Mouse (Mus musculus) heart, embryonic 15.5 days (tissue): Measurements from ENCODE around the gene Olfr1107. TPM values are rescaled to one million over a fixed set of nuclear protein-coding genes. Genes with fewer than 3 reads are reported as not detected.

ENCODE experiments used
- ATAC-seq: fragments of 200-750 bp; cut with Nextera tagmentation; replicated peaks from 2 replicates; pipeline ENCODE4 v1.8.0; 2017; ENCODE audit warnings: low read depth, moderate TSS enrichment; ENCODE audit not compliant: insufficient number of reproducible peaks, insufficient read depth, low FRiP score
- H3K27ac ChIP-seq: fragments of 300-500 bp; sonication (generic); 2 replicates; pipeline ENCODE4 v1.5.1; 2015; ENCODE audit warnings: mild to moderate bottlenecking, inconsistent platforms
- H3K27me3 ChIP-seq: fragments of 300-500 bp; sonication (generic); 2 replicates; pipeline ENCODE4 v1.6.1; 2015; ENCODE audit warnings: inconsistent platforms
- H3K36me3 ChIP-seq: fragments of 300-500 bp; sonication (generic); 2 replicates; pipeline ENCODE4 v1.6.1; 2015; ENCODE audit warnings: mild to moderate bottlenecking, inconsistent platforms
- H3K4me1 ChIP-seq: fragments of 300-500 bp; sonication (generic); replicated peaks from 2 replicates; pipeline ENCODE4 v1.6.1; 2015; ENCODE audit warnings: inconsistent platforms
- H3K4me2 ChIP-seq: fragments of 300-500 bp; sonication (generic); 2 replicates; pipeline ENCODE4 v1.6.1; 2015; ENCODE audit warnings: inconsistent platforms, mild to moderate bottlenecking, moderate library complexity
- H3K4me3 ChIP-seq: fragments of 300-500 bp; sonication (generic); 2 replicates; pipeline ENCODE4 v1.5.1; 2015; ENCODE audit warnings: mild to moderate bottlenecking, inconsistent platforms
- H3K9ac ChIP-seq: fragments of 300-500 bp; sonication (generic); 2 replicates; pipeline ENCODE4 v1.6.1; 2015; ENCODE audit warnings: mild to moderate bottlenecking, inconsistent platforms
- H3K9me3 ChIP-seq: fragments of 300-500 bp; sonication (generic); replicated peaks from 2 replicates; pipeline ENCODE4 v1.6.1; 2016; ENCODE audit warnings: inconsistent platforms
- WGBS: fragments of 180-500 bp; shearing (Covaris S2); methylation state at CpG from one replicate; pipeline ENCODE4 v1.1.7; 2015; ENCODE audit warnings: mixed read lengths; 5-methylcytosine and 5-hydroxymethylcytosine counted together
- polyA plus RNA-seq: library from polyadenylated mRNA; unstranded; fragments of >200 nt; fragmentation: Nextera tagmentation; extraction: Ambion mirVana; gene quantifications from 2 replicates; pipeline ENCODE4 v1.2.1, GENCODE M21; 2015

The Olfr1107 gene
- not detected in 2 replicates for polyA plus RNA-seq

DNA sequence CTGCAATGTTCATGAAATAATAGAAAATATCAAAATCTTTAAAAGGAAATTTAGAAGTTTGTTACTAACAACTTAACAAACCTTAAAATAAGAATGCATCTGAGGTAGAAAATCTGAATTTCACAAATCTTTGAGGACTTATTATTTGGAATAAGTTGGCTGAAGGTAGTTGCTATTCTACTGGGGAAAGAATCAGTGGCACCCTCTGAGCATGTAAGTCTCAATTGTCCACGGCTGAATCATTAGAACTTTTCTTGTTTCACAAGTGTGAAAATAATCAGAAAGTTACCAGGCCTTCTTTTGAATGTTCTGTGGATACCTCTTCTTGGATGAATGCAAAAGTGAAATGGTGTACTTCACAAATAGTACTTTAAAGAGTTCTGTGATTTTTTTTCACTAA is at the start of gene Olfr1107:
Olfr1107 (minus strand) TSS at position 101 of the 400 bp plus-strand sequence.
- no peak within 1 kb of the TSS for H3K4me3 ChIP-seq
- no peak within 1 kb of the TSS for H3K9ac ChIP-seq
- no peak for ATAC-seq
- H3K27ac ChIP-seq: no peak within 1 kb of the TSS
- H3K9me3 ChIP-seq: no peaks in the 10 kb centered on the region
- 79% methylated on average over 1 of the region's 1 CpGs for WGBS
- no peak within 1 kb of the TSS for H3K4me2 ChIP-seq
- H3K4me1 ChIP-seq: no peaks in the 10 kb centered on the region
- no peaks in the 10 kb centered on the region for H3K27me3 ChIP-seq
- H3K36me3 ChIP-seq: no peaks in the 10 kb centered on the region

DNA sequence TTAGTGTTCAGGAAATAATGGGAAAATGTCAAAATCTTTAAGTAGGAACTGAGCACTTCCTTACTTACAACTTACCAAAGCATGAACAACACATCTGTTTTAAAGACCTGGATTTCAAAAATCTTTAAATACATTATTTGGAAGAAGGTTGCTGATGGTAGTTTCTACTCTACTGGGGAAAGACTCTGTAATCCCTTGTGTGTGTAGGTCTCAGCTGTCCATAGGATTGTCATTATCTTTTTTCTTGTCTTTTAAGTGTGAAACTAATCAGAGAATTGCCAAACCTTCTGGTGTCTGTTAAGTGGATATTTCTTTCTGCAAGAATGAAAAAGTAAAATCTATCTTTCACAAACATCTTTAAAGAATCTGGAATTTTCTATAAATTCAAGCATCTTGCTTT is 38.9 kb upstream of the Olfr1107 start, which contains the start of gene Olfr259:
Olfr259 (minus strand) TSS at position 101 of the 400 bp plus-strand sequence.
- Histone ChIP-seq H3K4me1 (no peaks in the 10 kb centered on the region), H3K4me3 (no peak within 1 kb of the TSS), H3K27ac (no peak within 1 kb of the TSS), H3K9ac (no peak within 1 kb of the TSS), H3K9me3 (no peaks in the 10 kb centered on the region), H3K4me2 (no peak within 1 kb of the TSS), H3K27me3 (no peaks in the 10 kb centered on the region), H3K36me3 (no peaks in the 10 kb centered on the region)
- ATAC-seq: no peak

DNA sequence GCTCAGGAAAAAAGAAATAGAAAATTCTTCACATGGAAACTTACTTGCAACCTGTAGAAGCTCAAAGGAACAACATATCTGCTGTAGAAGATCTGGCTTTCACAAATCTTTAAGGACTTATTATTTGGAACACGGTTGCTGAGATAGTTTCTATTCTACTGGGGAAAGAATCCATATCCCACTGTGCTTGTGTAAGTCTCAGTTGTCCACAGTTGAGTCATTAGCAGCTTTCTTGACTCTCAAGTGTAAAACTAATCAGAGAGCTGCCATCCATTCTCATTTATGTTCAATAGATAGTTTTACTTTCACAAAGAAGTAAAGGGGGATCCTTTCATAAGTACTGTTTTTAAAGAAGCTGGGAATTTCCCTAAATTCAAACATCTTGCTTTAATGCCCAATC is 20.3 kb upstream of the Olfr1107 start, which contains the start of gene Olfr1109:
Olfr1109 (minus strand) TSS at position 101 of the 400 bp plus-strand sequence.
- ATAC-seq: no peak
- Histone ChIP-seq H3K4me3 (no peak within 1 kb of the TSS), H3K36me3 (no peaks in the 10 kb centered on the region), H3K4me1 (no peaks in the 10 kb centered on the region), H3K27ac (no peak within 1 kb of the TSS), H3K4me2 (no peak within 1 kb of the TSS), H3K9ac (no peak within 1 kb of the TSS), H3K9me3 (no peaks in the 10 kb centered on the region), H3K27me3 (no peaks in the 10 kb centered on the region)
- WGBS: 78% methylated on average over 1 of the region's 1 CpGs

DNA sequence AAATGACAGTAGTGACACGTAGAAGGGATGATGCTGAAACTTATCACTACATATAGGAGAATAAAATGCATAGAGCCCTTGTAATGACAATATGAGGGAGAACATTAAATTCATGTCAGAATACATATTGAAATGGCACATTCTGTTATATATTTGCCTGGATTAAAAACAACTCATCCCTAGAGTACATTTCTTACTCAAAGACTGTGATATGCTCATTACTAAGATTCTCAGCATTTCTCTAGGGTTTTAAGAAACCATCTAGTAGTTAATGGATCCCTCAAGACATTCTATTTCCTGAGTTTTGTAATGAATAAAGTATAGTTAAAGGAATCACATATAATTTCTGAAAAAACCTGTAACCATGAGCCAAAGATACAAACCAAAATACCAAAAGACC is 23.4 kb downstream of the Olfr1107 start, which contains the start of gene Olfr1106:
Olfr1106 (minus strand) TSS at position 101 of the 400 bp plus-strand sequence.
- Histone ChIP-seq H3K36me3 (no peaks in the 10 kb centered on the region), H3K27ac (no peak within 1 kb of the TSS), H3K4me1 (no peaks in the 10 kb centered on the region), H3K27me3 (no peaks in the 10 kb centered on the region), H3K4me2 (no peak within 1 kb of the TSS), H3K4me3 (no peak within 1 kb of the TSS), H3K9me3 (no peaks in the 10 kb centered on the region), H3K9ac (no peak within 1 kb of the TSS)
- 57% methylated on average over 1 of the region's 1 CpGs for WGBS
- no peak for ATAC-seq

DNA sequence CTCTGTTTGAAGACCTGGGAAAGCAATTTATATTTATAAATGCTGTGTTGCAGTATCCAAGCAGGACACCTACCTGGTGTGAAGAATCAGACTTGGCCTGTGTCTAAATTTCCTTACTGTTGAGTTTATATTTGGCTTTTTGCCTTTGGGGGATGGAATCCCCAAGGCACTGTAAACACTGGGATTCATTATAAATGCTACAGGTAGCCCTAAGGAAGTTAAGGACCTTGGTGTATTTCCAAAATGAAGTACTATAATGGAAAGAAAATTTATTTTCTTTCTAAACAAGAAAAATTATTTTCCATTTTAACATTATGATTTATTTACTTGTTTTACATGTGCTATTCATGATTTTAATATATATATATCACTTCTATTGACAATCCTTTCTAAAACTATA is 39.2 kb downstream of the Olfr1107 start, which contains the start of gene Olfr1105:
Olfr1105 (minus strand) TSS at position 101 of the 400 bp plus-strand sequence.
- ATAC-seq: no peak
- no peaks in the 10 kb centered on the region for H3K27me3 ChIP-seq
- H3K4me2 ChIP-seq: no peak within 1 kb of the TSS
- H3K9ac ChIP-seq: no peak within 1 kb of the TSS
- H3K27ac ChIP-seq: no peak within 1 kb of the TSS
- H3K36me3 ChIP-seq: no peaks in the 10 kb centered on the region
- H3K4me3 ChIP-seq: no peak within 1 kb of the TSS
- H3K4me1 ChIP-seq: no peaks in the 10 kb centered on the region
- H3K9me3 ChIP-seq: no peaks in the 10 kb centered on the region

DNA sequence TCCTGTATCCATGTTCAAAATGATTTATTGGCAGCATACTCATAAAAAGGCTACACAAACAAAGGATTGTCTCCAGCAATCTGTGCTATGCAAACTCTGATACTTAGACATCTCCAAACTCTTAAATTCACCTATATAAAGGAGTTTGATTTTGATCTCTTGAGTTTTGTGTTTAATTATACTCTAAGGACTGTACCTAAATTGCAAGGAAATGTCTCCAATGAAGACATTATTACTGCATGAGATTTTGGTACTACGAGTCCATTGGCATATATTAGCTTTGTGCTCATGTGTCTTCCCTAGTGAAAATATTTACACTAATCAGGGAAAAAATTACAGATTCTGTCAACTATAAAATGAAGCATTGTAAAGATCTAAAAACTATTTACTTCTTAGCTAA is 48.6 kb downstream of the Olfr1107 start, which contains the start of gene Olfr1104:
Olfr1104 (minus strand) TSS at position 101 of the 400 bp plus-strand sequence.
- WGBS: 63% methylated on average over 1 of the region's 1 CpGs
- H3K36me3 ChIP-seq: no peaks in the 10 kb centered on the region
- H3K4me3 ChIP-seq: no peak within 1 kb of the TSS
- H3K4me1 ChIP-seq: no peaks in the 10 kb centered on the region
- no peak within 1 kb of the TSS for H3K4me2 ChIP-seq
- no peaks in the 10 kb centered on the region for H3K9me3 ChIP-seq
- no peaks in the 10 kb centered on the region for H3K27me3 ChIP-seq
- no peak within 1 kb of the TSS for H3K27ac ChIP-seq
- H3K9ac ChIP-seq: no peak within 1 kb of the TSS
- ATAC-seq: no peak

Other genes starting within 250 kb of the Olfr1107 start
- not detected in 2 replicates for gene Olfr1095, start 224.1 kb downstream of the Olfr1107 start, polyA plus RNA-seq
- not detected in 2 replicates for gene Gm13723, start 201.0 kb downstream of the Olfr1107 start, polyA plus RNA-seq
- not detected in 2 replicates for gene Olfr1097, start 183.6 kb downstream of the Olfr1107 start, polyA plus RNA-seq
- gene Olfr1098, start 151.3 kb downstream of the Olfr1107 start, polyA plus RNA-seq: not detected in 2 replicates
- not detected in 2 replicates for gene Olfr1099, start 115.1 kb downstream of the Olfr1107 start, polyA plus RNA-seq
- gene Olfr1100, start 95.9 kb downstream of the Olfr1107 start, polyA plus RNA-seq: not detected in 2 replicates
- gene Olfr1101, start 84.6 kb downstream of the Olfr1107 start, polyA plus RNA-seq: not detected in 2 replicates
- gene Olfr1102, start 77.4 kb downstream of the Olfr1107 start, polyA plus RNA-seq: not detected in 2 replicates
- not detected in 2 replicates for gene Olfr1104, start 48.7 kb downstream of the Olfr1107 start, polyA plus RNA-seq
- gene Olfr1105, start 39.3 kb downstream of the Olfr1107 start, polyA plus RNA-seq: not detected in 2 replicates
- not detected in 2 replicates for gene Olfr1106, start 23.5 kb downstream of the Olfr1107 start, polyA plus RNA-seq
- gene Olfr1109, start 20.2 kb upstream of the Olfr1107 start, polyA plus RNA-seq: not detected in 2 replicates
- gene Olfr259, start 38.8 kb upstream of the Olfr1107 start, polyA plus RNA-seq: not detected in 2 replicates
- gene Olfr1110, start 64.5 kb upstream of the Olfr1107 start, polyA plus RNA-seq: not detected in 2 replicates
- not detected in 2 replicates for gene Olfr1111, start 76.8 kb upstream of the Olfr1107 start, polyA plus RNA-seq
- not detected in 2 replicates for gene Olfr1112, start 112.0 kb upstream of the Olfr1107 start, polyA plus RNA-seq
- not detected in 2 replicates for gene Olfr1113, start 133.2 kb upstream of the Olfr1107 start, polyA plus RNA-seq
- not detected in 2 replicates for gene Olfr1115, start 172.2 kb upstream of the Olfr1107 start, polyA plus RNA-seq
- gene Olfr1116, start 191.7 kb upstream of the Olfr1107 start, polyA plus RNA-seq: not detected in 2 replicates
- gene Olfr1118, start 231.8 kb upstream of the Olfr1107 start, polyA plus RNA-seq: not detected in 2 replicates